Mouse (Mus musculus): ENCODE results near the gene Mtnr1b. TPM values are rescaled to one million over a fixed set of nuclear protein-coding genes. Genes with fewer than 3 reads are reported as not detected.
"Not testable (repeated sequence)": the region's sequence is repeated elsewhere in the genome, so short reads cannot be mapped to it uniquely, and the experiment has no call there.

Gene Mtnr1b
- polyA plus RNA-seq, 1 experiment = not detected

DNA sequence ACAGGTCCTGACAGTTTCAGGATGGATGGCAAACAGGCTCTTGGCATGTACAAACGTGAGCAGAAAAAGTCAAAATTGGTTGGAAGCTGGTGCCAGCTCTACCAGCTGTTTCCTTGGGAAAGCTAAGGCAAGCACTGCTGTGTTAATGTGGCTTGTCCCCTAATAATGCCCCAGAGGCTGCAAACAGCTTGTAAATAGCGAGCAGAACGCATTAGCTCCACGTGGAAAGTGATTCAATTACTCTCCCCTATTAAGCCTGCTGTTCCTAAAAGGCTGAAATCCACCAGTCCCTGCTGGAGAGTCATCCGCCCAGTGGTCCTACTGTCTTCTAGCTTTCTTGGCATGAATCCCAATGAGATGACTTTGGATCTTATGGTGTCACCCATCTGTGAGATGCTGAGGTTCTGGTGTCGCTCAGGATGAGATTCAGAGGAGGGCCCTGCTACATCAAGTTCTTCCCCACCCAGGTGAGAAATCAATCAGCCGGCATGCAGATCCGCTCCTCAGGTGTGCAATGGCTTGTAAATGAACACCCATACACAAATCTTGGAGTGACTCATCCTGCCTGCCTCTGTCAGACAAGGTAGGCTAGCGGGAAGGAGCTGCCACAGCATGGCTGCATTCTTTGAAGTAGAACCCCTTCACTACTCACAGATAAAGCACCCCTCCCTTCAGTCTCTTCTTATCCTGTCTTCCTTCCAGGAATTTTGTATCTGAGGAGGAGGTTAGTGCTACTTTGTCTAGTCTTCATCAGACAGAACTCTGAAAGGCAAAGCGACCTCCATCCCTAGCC is 7.9 kb downstream of the Mtnr1b start:
- Histone ChIP-seq H3K36me3 (ENCODE audit: control insufficient read depth, insufficient read depth, low read length) (no peaks in the 10 kb centered on the region), H3K4me3 (ENCODE audit: insufficient read depth, low read depth, low read length) (no peak overlapping the region), H3K27me3 (replicated peaks; ENCODE audit: control insufficient read depth, insufficient read depth, low read length) (no peaks in the 10 kb centered on the region), H3K27ac (ENCODE audit: insufficient read depth, low read depth, low read length) (no peak overlapping the region), H3K4me1 (ENCODE audit: control insufficient read depth, insufficient read depth, low read length) (no peaks in the 10 kb centered on the region)
- TF ChIP-seq CTCF (conservative IDR thresholded peaks at IDR 0.05; ENCODE audit: insufficient read depth, insufficient read length, low read depth, low read length) (no peak), POLR2A (IDR thresholded peaks at IDR 0.05; ENCODE audit: low read depth, low read length) (no peak)
- 63% methylated on average over 10 of the region's 10 CpGs for WGBS
- no peak for DNase-seq

DNA sequence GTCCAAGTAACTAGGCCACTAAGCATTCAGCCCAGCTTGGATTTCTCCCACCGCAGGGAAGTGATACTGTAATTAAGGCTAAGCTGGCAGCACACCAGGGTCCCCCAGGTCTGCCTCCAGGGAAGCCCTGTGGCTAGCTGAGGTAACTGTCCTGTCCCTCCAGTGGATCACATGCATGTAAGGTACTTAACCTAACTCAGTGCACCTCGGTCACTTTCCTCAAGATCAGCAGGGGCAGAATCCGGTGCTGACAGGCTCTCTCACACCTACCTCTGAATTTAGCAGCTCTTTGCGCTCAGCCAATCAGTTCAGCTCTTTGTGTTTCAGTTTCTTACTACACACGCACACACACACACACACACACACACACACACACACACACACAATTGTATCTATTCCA is 13.0 kb downstream of the Mtnr1b start:
- no peak overlapping the region for H3K27ac ChIP-seq (ENCODE audit: insufficient read depth, low read depth, low read length)
- 72% methylated on average over 5 of the region's 5 CpGs for WGBS
- H3K4me1 ChIP-seq (ENCODE audit: control insufficient read depth, insufficient read depth, low read length) = no peaks in the 10 kb centered on the region
- H3K36me3 ChIP-seq (ENCODE audit: control insufficient read depth, insufficient read depth, low read length) = no peaks in the 10 kb centered on the region
- no peak overlapping the region for H3K4me3 ChIP-seq (ENCODE audit: insufficient read depth, low read depth, low read length)
- no peak for DNase-seq
- TF ChIP-seq POLR2A (IDR thresholded peaks at IDR 0.05; ENCODE audit: low read depth, low read length) (no peak), CTCF (conservative IDR thresholded peaks at IDR 0.05; ENCODE audit: insufficient read depth, insufficient read length, low read depth, low read length) (no peak)
- no peaks in the 10 kb centered on the region for H3K27me3 ChIP-seq (replicated peaks; ENCODE audit: control insufficient read depth, insufficient read depth, low read length)

DNA sequence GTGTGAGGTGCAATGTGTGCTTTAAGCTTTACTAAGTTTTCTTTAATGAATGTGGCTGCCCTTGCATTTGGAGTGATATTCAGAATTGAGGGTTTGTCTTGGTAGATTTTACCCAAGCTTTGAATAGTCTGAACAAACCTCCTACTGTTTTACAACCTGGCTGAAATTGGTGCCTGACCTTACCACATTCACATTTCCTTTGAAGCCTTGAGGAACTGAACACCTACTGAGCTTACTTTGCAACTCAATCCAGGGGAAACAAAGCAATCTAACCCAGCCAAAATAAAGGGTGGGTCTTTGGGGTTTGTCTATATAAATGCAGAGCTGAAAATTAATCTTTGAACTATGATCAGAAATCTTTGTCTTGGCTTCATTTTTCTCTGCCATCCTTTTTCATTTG is 23.6 kb downstream of the Mtnr1b start:
- Histone ChIP-seq H3K27ac (ENCODE audit: insufficient read depth, low read depth, low read length) (no peak overlapping the region), H3K27me3 (replicated peaks; ENCODE audit: control insufficient read depth, insufficient read depth, low read length) (no peaks in the 10 kb centered on the region), H3K4me3 (ENCODE audit: insufficient read depth, low read depth, low read length) (no peak overlapping the region), H3K36me3 (ENCODE audit: control insufficient read depth, insufficient read depth, low read length) (no peaks in the 10 kb centered on the region), H3K4me1 (ENCODE audit: control insufficient read depth, insufficient read depth, low read length) (no peaks in the 10 kb centered on the region)
- DNase-seq = no peak
- TF ChIP-seq POLR2A (IDR thresholded peaks at IDR 0.05; ENCODE audit: low read depth, low read length) = no peak
- no peak for TF ChIP-seq CTCF (conservative IDR thresholded peaks at IDR 0.05; ENCODE audit: insufficient read depth, insufficient read length, low read depth, low read length)

DNA sequence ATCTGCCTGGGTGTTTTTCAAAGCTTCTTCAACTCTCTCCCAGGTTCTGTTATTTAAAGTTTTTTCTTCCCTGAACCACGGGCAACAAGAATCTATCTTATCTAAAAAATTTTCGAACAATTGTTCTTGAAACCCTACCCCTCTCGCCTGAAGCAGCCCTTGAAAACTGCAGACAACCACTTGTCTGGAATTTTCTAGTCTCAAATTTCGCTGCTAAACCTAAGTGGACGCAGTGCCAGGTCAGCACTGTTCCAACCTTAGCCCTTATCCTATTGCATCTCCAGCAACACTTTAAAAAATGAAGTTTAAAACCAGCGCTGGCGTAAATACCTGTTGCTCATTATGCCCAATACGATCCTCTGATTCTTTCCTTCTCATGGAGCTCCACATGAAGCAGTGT is 29.0 kb downstream of the Mtnr1b start:
- Histone ChIP-seq H3K36me3 (ENCODE audit: control insufficient read depth, insufficient read depth, low read length) (no peaks in the 10 kb centered on the region), H3K27me3 (replicated peaks; ENCODE audit: control insufficient read depth, insufficient read depth, low read length) (no peaks in the 10 kb centered on the region), H3K4me3 (ENCODE audit: insufficient read depth, low read depth, low read length) (no peak overlapping the region), H3K27ac (ENCODE audit: insufficient read depth, low read depth, low read length) (no peak overlapping the region), H3K4me1 (ENCODE audit: control insufficient read depth, insufficient read depth, low read length) (no peaks in the 10 kb centered on the region)
- TF ChIP-seq CTCF (conservative IDR thresholded peaks at IDR 0.05; ENCODE audit: insufficient read depth, insufficient read length, low read depth, low read length) (no peak), POLR2A (IDR thresholded peaks at IDR 0.05; ENCODE audit: low read depth, low read length) (no peak)
- 68% methylated on average over 8 of the region's 8 CpGs for whole genome bisulfite sequencing
- no peak for DNase-seq

DNA sequence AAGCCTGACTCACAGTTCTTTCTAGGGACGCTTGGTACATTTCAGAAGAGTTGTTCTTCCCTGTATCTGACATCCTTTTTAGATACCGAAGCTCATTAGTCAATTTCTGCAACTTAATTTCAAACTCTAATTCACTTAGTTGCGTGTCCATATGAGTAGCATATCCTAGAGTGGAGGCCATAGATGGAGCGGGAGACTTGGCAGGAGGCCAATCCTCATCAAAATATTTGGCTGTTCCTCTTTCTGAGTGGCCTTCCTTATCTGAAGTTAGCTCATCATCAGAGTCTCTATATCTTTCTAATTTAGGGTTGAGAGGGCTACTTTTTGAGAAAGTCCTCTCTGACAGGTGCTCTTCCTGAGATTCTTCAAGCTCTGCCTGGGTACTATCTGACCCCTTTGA is 29.4 kb downstream of the Mtnr1b start:
- not testable (repeated sequence) for H3K4me3 ChIP-seq (ENCODE audit: insufficient read depth, low read depth, low read length); H3K27ac ChIP-seq (ENCODE audit: insufficient read depth, low read depth, low read length); H3K27me3 ChIP-seq (replicated peaks; ENCODE audit: control insufficient read depth, insufficient read depth, low read length); H3K4me1 ChIP-seq (ENCODE audit: control insufficient read depth, insufficient read depth, low read length); DNase-seq; H3K36me3 ChIP-seq (ENCODE audit: control insufficient read depth, insufficient read depth, low read length)
- 77% methylated on average over 4 of the region's 4 CpGs for WGBS

- WGBS = 66% methylated on average over 6 of the region's 6 CpGs
- DNase-seq = peak; percentile 31
- Histone ChIP-seq H3K4me3 (ENCODE audit: insufficient read depth, low read depth, low read length) (no peak overlapping the region), H3K36me3 (ENCODE audit: control insufficient read depth, insufficient read depth, low read length) (no peaks in the 10 kb centered on the region), H3K27me3 (replicated peaks; ENCODE audit: control insufficient read depth, insufficient read depth, low read length) (no peaks in the 10 kb centered on the region), H3K4me1 (ENCODE audit: control insufficient read depth, insufficient read depth, low read length) (no peaks in the 10 kb centered on the region), H3K27ac (ENCODE audit: insufficient read depth, low read depth, low read length) (no peak overlapping the region)
- TF ChIP-seq POLR2A (IDR thresholded peaks at IDR 0.05; ENCODE audit: low read depth, low read length) (no peak), CTCF (conservative IDR thresholded peaks at IDR 0.05; ENCODE audit: insufficient read depth, insufficient read length, low read depth, low read length) (no peak)
Measured at GRCm38 (mm10) chr9:15813002-15813911, 61.1 kb downstream of the Mtnr1b start.

GRCm38 (mm10) chr9:15804296-15804695 is 70.1 kb downstream of the Mtnr1b start:
- 80% methylated on average over 2 of the region's 2 CpGs for WGBS
- Histone ChIP-seq H3K27ac (ENCODE audit: insufficient read depth, low read depth, low read length) (no peak overlapping the region), H3K36me3 (ENCODE audit: control insufficient read depth, insufficient read depth, low read length) (no peaks in the 10 kb centered on the region), H3K4me1 (ENCODE audit: control insufficient read depth, insufficient read depth, low read length) (no peaks in the 10 kb centered on the region), H3K4me3 (ENCODE audit: insufficient read depth, low read depth, low read length) (no peak overlapping the region), H3K27me3 (replicated peaks; ENCODE audit: control insufficient read depth, insufficient read depth, low read length) (no peaks in the 10 kb centered on the region)
- no peak for TF ChIP-seq POLR2A (IDR thresholded peaks at IDR 0.05; ENCODE audit: low read depth, low read length)
- TF ChIP-seq CTCF (conservative IDR thresholded peaks at IDR 0.05; ENCODE audit: insufficient read depth, insufficient read length, low read depth, low read length) = no peak
- DNase-seq = no peak
